8 mouse cellular contexts compared by ENCODE assay signal in the genomic region with DNA sequence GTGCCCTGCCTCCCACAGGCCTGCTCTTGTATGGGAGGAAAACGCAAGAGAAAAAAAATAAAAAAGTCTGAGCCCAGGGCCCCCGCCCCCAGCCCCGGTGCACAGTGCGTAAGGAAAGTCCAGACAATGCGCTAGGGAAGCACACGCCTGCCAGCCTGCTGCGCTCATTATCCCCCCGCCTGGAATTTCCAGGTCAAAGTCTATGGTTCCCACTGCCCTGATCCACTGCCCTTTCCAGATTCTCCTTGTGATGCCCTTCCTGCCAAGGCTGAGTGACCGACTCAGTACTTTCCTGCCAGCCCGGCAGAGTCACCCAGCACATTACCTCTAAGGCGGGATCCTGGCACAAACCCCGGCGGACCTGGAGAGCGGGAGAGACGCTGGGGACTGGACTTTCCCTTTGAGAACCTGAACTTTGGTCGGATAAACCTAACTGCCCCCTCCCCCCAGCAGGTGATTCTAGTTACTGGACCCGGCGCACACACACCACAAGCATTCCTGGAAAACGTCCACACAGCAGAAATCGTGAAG. TPM values are rescaled to one million over a fixed set of nuclear protein-coding genes. Genes with fewer than 3 reads are reported as not detected.
A peak's percentile ranks its signal among the peaks of the same experiment; 100 is the strongest.
DNase-seq lines count a peak whose midpoint lies in the region; ATAC-seq and TF ChIP-seq lines count a peak whose summit lies in the region.

No protein-coding gene starts in this region.

- 0 out of 2 replicates have a peak overlapping the region, but pooled peaks have one; percentile 3 for H3K9ac ChIP-seq in ES-Bruce4 (ENCODE audit: low read depth, poor library complexity, severe bottlenecking)
- H3K9ac ChIP-seq in heart, embryonic 11.5 days (ENCODE audit: low read depth, low read length): no peak overlapping the region
- no peak overlapping the region for H3K9ac ChIP-seq in midbrain, embryonic 13.5 days (replicated peaks)

- H3K9me3 ChIP-seq in ES-Bruce4 (replicated peaks; ENCODE audit: control insufficient read depth, insufficient read depth, low read length, poor library complexity, severe bottlenecking): no peaks in the 10 kb centered on the region
- no peaks in the 10 kb centered on the region for H3K9me3 ChIP-seq in heart, embryonic 11.5 days (replicated peaks; ENCODE audit: control insufficient read depth, low read length)
- no peaks in the 10 kb centered on the region; the same call in 1 of the 2 replicates for H3K9me3 ChIP-seq in midbrain, embryonic 13.5 days

- no peaks in the 10 kb centered on the region for H3K36me3 ChIP-seq in ES-Bruce4 (ENCODE audit: control insufficient read depth, insufficient read depth, low read length, poor library complexity, severe bottlenecking)
- no peaks in the 10 kb centered on the region for H3K36me3 ChIP-seq in heart, embryonic 11.5 days (ENCODE audit: control insufficient read depth, insufficient read depth, low read length)
- no peaks in the 10 kb centered on the region for H3K36me3 ChIP-seq in midbrain, embryonic 13.5 days

- no peak for TF ChIP-seq CTCF in ES-Bruce4 (IDR thresholded peaks at IDR 0.05; ENCODE audit: low read depth, low read length)

- WGBS in heart, embryonic 11.5 days (ENCODE audit: insufficient replicate concordance): 48% methylated on average over 20 of the region's 20 CpGs
- WGBS in midbrain, embryonic 13.5 days: 60% methylated on average over 20 of the region's 20 CpGs

- DNase-seq in adrenal gland, postnatal 36 days: peak; percentile 68 to 73
- DNase-seq in kidney, postnatal 10 days: peak; percentile 84
- DNase-seq in left cerebral cortex, adult 8-10 months (ENCODE audit: low spot score in 2 of 2): no peak
- DNase-seq in adipocyte (ENCODE audit: low spot score): no peak
- no peak for DNase-seq in cerebellum, adult 18-20 months

- peaks cover 2% of the 10 kb centered on the region for H3K4me1 ChIP-seq in ES-Bruce4 (ENCODE audit: control insufficient read depth, insufficient read depth, low read length)
- H3K4me1 ChIP-seq in heart, embryonic 11.5 days (ENCODE audit: control insufficient read depth, insufficient read depth, low read length): peaks cover 68% of the 10 kb centered on the region
- H3K4me1 ChIP-seq in midbrain, embryonic 13.5 days (replicated peaks): peaks cover 32% of the 10 kb centered on the region

- H3K27me3 ChIP-seq in ES-Bruce4 (ENCODE audit: control insufficient read depth, insufficient read depth, low read length, poor library complexity, severe bottlenecking): peaks cover 2% of the 10 kb centered on the region; the same call in 1 of the 2 replicates
- no peaks in the 10 kb centered on the region for H3K27me3 ChIP-seq in heart, embryonic 11.5 days (ENCODE audit: control insufficient read depth, insufficient read depth, low read length)
- H3K27me3 ChIP-seq in midbrain, embryonic 13.5 days: no peaks in the 10 kb centered on the region

- no peak for TF ChIP-seq POLR2A in ES-Bruce4 (IDR thresholded peaks at IDR 0.05; ENCODE audit: insufficient read depth, low read length)

- peak; percentile 40; the same call in 1 of the 2 replicates for ATAC-seq in heart, embryonic 11.5 days (replicated peaks; ENCODE audit: insufficient number of reproducible peaks, low FRiP score, low TSS enrichment)
- ATAC-seq in midbrain, embryonic 13.5 days: 0 out of 2 replicates have a peak, but pooled peaks have one; percentile 50

- no peak for TF ChIP-seq EP300 in ES-Bruce4 (IDR thresholded peaks at IDR 0.05; ENCODE audit: insufficient read depth, low read depth, low read length)

- H3K27ac ChIP-seq in ES-Bruce4 (ENCODE audit: insufficient read depth, low read length): no peak overlapping the region
- H3K27ac ChIP-seq in heart, embryonic 11.5 days (ENCODE audit: low read depth, low read length): peak overlapping the region; percentile 66
- no peak overlapping the region for H3K27ac ChIP-seq in midbrain, embryonic 13.5 days

- H3K4me3 ChIP-seq in ES-Bruce4 (ENCODE audit: low read depth, low read length): peak overlapping the region; percentile 39
- H3K4me3 ChIP-seq in heart, embryonic 11.5 days (ENCODE audit: low read depth, low read length): no peak overlapping the region
- H3K4me3 ChIP-seq in midbrain, embryonic 13.5 days (replicated peaks): no peak overlapping the region

- H3K4me2 ChIP-seq in heart, embryonic 11.5 days: peak overlapping the region; percentile 40
- no peak overlapping the region for H3K4me2 ChIP-seq in midbrain, embryonic 13.5 days (replicated peaks)

RNA-seq across cellular contexts. Expression of gene Col4a2, which starts 33.2 kb away (rescaled TPM):
- polyA plus RNA-seq in ES-Bruce4 (2011; ENCODE audit: insufficient read depth, insufficient read length, low read depth, missing spikeins): 30.3 and 31.7 TPM in 2 replicates
- total RNA-seq in adrenal gland, postnatal 36 days (2021): 100 to 1,000 TPM; 182 to 302 TPM
- polyA plus RNA-seq in heart, embryonic 11.5 days (2014; fragmentation: Nextera tagmentation; extraction: Ambion mirVana): 40.6 and 51.0 TPM in 2 replicates
- 28.6 and 39.1 TPM in 2 replicates for polyA plus RNA-seq in midbrain, embryonic 13.5 days (2015; fragmentation: Nextera tagmentation; extraction: Ambion mirVana)
- total RNA-seq in left cerebral cortex, adult 8-10 months (2022): 10 to 100 TPM; 28.3 to 41.2 (median 29.8) TPM

RNA-seq across cellular contexts. Expression of gene Col4a1, which starts 33.3 kb away (rescaled TPM):
- 56.3 TPM in 2 replicates for polyA plus RNA-seq in ES-Bruce4 (2011; ENCODE audit: insufficient read depth, insufficient read length, low read depth, missing spikeins)
- total RNA-seq in adrenal gland, postnatal 36 days (2021): 100 to 1,000 TPM; 359 to 687 TPM
- polyA plus RNA-seq in heart, embryonic 11.5 days (2014; fragmentation: Nextera tagmentation; extraction: Ambion mirVana): 150 and 187 TPM in 2 replicates
- polyA plus RNA-seq in midbrain, embryonic 13.5 days (2015; fragmentation: Nextera tagmentation; extraction: Ambion mirVana): 61.4 and 83.4 TPM in 2 replicates
- 10 to 100 TPM; 24.5 to 35.0 (median 30.3) TPM for total RNA-seq in left cerebral cortex, adult 8-10 months (2022)

Comparison
In these comparisons a context has a peak if more than half of its experiments do, and no peak if none do; other contexts are left out.
1. DNase-seq: peak in adrenal gland, postnatal 36 days (2 of 2) and kidney, postnatal 10 days (single experiment); none in left cerebral cortex, adult 8-10 months (0 of 2), adipocyte (single experiment) and cerebellum, adult 18-20 months (0 of 2).